Mouse (Mus musculus) layer of hippocampus, postnatal 10 days (tissue): ENCODE results near the gene Megf6. TPM values are rescaled to one million over a fixed set of nuclear protein-coding genes. Genes with fewer than 3 reads are reported as not detected.
A peak's percentile ranks its signal among the peaks of the same experiment; 100 is the strongest.

Source experiments
- DNase-seq, 2 experiments: peaks; one replicate each; pipeline ENCODE4 v3.0.0; 2021; ENCODE audit warnings: low spot score in 2 of 2
- total RNA-seq, 2 experiments: library from RNA; stranded (reverse); gene quantifications; 2 replicates each; pipeline ENCODE4 v1.2.3; 2021

The Megf6 gene
- total RNA-seq, 2 experiments from 2014 or later = 11.4 to 11.6 TPM

DNA sequence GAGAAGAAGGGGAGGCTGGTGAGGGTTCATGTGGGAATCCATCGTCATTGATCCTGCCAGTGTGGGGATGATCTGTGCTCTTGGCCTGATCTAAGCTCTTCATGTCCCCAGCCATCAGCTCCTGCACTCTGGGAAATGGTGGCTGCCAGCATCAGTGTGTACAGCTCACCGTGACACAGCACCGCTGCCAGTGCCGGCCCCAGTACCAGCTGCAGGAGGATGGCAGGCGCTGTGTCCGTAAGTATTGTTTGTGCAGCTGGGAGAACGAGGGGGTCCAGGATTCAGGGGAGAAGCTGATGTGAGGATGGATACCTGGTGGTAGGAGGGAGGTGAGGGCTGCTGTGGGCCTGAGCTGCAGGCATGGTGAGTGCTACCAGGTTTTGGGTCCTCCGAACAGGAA lies 78.8 kb downstream of the Megf6 start:
- no peak for DNase-seq

GRCm38 (mm10) chr4:154252537-154253255 lies 82.2 kb downstream of the Megf6 start:
- DNase-seq = peak; percentile 57 to 58

GRCm38 (mm10) chr4:154260755-154261154 lies 90.2 kb downstream of the Megf6 start:
- no peak for DNase-seq

DNA sequence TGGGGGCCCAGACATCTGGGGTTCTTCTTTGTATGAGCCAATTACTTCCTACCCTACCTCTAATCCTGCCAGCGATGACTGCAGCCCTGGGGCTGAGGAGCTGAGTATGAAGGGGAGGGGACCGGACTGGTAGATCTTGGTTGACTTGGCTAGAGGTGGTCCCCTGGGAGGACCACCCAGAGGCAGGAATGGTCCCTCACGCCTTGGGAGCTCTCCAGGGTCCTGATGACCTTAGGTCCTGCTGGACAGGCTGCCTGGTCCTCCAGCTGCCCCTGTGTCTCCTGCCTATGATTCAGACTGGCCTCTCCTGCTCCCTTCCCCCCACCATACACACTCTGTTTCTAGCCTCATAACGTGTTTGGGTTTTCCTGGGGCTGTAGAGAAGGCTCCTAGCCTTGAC lies 91.5 kb downstream of the Megf6 start:
- no peak for DNase-seq

DNA sequence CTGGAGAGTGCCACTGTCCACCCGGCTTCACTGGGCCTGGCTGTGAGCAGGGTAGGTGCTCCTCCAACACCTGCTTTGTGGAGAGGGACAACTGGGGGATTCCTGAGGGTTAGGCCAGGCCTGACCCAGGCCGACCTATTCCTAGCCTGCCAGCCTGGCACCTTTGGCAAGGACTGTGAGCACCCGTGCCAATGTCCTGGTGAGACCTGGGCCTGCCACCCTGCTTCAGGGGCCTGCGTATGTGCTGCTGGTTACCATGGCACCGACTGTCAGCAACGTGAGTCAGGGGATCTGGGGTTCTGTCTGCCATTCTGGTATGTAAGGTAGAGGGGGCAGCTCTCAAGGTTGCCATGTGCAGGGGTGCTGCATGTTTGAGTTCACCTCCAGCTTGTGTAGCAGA lies 97.0 kb downstream of the Megf6 start:
- DNase-seq = no peak

- DNase-seq = no peak
Measured at GRCm38 (mm10) chr4:154269520-154269919, 99.0 kb downstream of the Megf6 start.

GRCm38 (mm10) chr4:154273000-154273399 lies 102.5 kb downstream of the Megf6 start:
- peak; percentile 70 to 72 for DNase-seq

DNA sequence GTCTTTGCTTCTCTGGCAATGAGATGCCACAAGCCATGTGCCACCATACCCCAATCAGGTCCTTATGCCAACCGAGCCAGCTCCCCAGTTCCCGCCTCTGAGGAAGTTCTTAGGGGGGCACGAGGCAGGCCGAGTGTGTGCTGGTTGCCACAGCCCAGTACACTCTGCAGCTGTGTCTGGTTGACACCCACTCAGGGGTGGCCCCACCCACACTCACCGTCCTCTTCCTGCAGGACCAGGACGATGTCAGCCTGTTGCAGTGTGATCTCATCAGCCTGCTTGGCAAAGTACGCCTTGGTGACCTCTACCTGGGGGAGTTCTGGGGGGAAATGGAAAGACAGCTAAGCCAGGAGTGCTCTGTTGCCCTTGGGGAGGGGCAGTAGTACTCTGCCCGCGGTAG lies 109.0 kb downstream of the Megf6 start:
- DNase-seq = no peak

- no peak for DNase-seq
Measured at GRCm38 (mm10) chr4:154283671-154284070, 113.1 kb downstream of the Megf6 start.

GRCm38 (mm10) chr4:154293735-154294201 lies 123.2 kb downstream of the Megf6 start:
- DNase-seq = no peak

- DNase-seq = no peak
Measured at GRCm38 (mm10) chr4:154294262-154294731, 123.8 kb downstream of the Megf6 start.

- DNase-seq = no peak
Measured at GRCm38 (mm10) chr4:154297761-154298160, 127.2 kb downstream of the Megf6 start.

GRCm38 (mm10) chr4:154299541-154300271 lies 129.2 kb downstream of the Megf6 start:
- DNase-seq = no peak

DNA sequence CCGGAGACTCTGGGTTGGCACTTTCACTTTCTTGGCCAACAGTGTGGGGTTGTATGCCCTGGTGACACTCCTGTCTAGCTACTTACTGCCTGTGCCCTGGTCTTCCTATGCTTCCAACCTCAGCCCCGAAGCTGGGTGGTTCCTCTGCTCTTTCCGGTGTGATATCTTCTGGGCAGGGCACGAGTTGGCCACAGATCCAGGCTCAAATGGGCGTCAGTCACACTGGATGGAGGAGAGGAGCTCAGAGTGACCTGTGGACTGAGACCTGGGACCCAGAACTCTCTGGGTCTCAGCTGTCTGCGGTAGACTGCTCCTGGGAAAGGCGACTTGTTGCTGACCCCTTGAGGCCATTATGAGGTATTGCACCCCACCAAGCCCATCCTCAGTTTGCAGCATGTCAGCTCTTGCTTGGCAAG lies 130.9 kb downstream of the Megf6 start, which contains the start of gene Arhgef16:
Gene Arhgef16, minus strand, starts transcription at position 211 of the 416 bp plus-strand sequence.
- peak; percentile 63 to 69 for DNase-seq

- DNase-seq = no peak
Measured at GRCm38 (mm10) chr4:154309131-154309530, 138.6 kb downstream of the Megf6 start.

DNA sequence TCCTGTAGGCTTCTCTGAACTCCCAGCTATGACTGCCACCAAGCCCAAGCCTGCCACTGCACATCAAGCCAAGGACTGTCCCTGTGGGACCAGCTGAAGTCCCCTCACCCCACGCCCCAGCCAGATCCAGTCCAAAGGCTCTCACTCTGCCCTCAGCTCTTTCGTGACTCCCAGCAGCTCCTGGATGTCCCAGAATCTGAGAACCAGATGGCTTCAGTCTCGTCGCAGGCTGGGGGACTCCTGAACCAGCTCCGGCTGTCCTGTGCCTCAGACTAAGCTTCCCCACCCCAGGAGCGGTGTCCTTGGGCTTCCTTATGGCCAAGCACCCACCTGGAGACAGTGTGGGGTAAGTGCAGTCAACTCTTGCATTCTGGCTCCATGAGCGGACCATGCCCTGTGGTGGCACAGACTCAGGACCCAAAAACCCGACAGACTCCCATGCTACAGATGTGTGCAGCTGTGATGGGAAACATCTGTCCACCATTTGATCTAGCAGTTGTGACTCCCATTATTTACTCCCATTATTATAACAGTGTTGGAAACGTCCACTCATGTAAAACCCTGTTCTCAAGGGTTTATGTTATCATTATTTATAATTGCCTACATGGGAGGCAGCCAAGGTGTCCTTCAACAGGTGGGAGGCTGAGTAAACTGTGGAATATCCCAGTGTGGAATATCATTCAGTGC lies 140.2 kb downstream of the Megf6 start:
- no peak for DNase-seq

DNA sequence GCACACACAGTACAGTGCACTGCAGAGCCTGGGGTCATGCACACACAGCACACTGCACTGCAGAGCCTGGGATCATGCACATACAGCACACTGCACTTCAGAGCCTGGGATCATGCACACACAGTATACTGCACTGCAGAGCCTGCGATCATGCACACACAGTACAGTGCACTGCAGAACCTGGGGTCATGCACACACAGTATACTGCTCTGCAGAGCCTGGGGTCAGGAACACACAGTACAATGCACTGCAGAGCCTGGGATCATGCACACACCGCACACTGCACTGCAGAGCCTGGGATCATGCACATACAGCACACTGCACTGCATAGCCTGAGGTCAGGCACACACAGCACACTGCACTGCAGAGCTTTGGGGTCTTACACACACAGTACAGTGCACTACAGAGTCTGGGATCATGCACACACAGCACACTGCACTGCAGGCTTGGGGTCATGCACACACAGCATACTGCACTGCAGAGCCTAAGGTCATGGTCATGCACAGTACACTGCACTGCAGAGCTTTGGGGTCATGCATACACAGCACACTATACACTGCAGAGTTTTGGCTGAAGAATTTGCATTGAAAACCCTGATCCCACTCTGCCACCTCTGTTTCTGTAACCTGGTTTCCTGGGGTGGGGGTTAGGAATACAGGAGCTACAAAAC lies 141.7 kb downstream of the Megf6 start:
- DNase-seq = no peak

DNA sequence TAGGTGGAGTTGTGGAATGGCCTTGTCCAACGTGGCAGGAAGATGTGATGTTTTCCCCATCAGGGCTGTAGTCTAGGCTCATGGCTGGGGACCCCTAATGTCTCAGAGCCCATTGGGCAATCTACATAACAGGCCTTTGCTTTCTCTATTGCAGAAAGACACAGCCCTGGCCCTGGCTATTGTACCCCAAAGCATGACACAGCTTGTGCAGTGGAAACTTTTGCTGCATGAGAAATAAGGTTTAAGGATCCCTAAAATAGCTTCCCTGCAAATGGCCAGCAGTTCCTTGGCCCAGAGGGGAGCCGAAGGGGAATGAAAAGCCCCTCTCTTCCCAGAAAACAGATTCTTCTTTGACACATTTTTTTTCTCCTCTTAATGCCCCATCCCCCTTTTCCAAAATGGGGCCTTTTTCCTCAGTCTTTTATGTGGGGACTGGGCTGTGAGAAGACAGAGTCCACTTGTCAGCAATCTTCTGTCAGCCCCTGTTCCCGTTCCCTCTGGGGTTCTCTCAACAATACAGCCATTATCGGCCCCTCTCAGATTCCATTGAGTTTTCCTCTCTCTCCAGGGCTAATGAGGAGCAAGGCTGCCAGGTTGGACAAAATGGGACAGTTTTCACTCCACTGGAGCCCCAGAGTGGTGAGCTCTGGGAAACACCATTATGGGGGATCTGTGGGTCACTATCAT lies 142.5 kb downstream of the Megf6 start:
- DNase-seq = peak; percentile 46 to 62

DNA sequence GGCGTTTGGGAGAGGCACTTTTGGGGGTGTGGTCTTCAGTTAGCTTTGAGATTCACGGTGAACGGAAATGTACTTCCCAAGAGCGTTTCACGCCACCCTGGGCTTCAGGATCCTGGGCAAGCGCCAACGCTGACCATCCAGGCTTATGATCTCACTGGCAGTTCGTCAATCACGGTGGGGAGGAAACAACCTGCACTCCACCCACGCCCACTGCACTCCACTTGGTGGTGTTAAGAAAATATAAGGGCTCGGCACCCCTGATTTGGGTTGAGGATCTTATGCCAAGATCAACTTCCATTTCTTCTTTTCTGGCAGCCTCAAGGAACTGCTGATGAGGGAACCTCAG lies 143.1 kb downstream of the Megf6 start:
- DNase-seq = peak in 1 of 2 experiments; percentile 34
